Mouse (Mus musculus) liver, adult 2 months (tissue): ENCODE measurements around the gene Gxylt2.

Source experiments
- CTCF ChIP-seq: fragments of 200-500 bp; IDR thresholded peaks from 2 replicates; pipeline ENCODE4 v1.5.1; 2011; ENCODE audit warnings: low read depth, low read length, control low read depth
- POLR2A ChIP-seq: fragments of 200-500 bp; IDR thresholded peaks from 2 replicates; pipeline ENCODE4 v1.6.1; 2011; ENCODE audit warnings: low read length, control low read depth; ENCODE audit not compliant: insufficient read depth; ENCODE audit errors: extremely low read depth

GRCm38 (mm10) chr6:100709483-100709882, 4.9 kb downstream of the Gxylt2 start:
- TF ChIP-seq CTCF, result no peak
- no peak for TF ChIP-seq POLR2A
